Mouse (Mus musculus): ENCODE results near the gene Gjc1. TPM values are rescaled to one million over a fixed set of nuclear protein-coding genes. Genes with fewer than 3 reads are reported as not detected.

Gjc1 gene
- total and polyA plus RNA-seq, 2 experiments from 2014 or later, result 18.0 to 21.3 TPM

- Histone ChIP-seq H3K27ac (no peak overlapping the region; the same call in 1 of the 2 replicates), H3K36me3 (ENCODE audit: insufficient read depth, low read length) (0 out of 2 replicates have a peak, but pooled peaks cover 3% of the 10 kb centered on the region), H3K27me3 (ENCODE audit: insufficient read depth, low read length) (no peaks in the 10 kb centered on the region), H3K4me2 (ENCODE audit: low read depth, low read length) (no peak overlapping the region), H3K4me3 (ENCODE audit: low read length) (no peak overlapping the region), H3K9me3 (ENCODE audit: low read length) (no peaks in the 10 kb centered on the region), H3K9ac (replicated peaks; ENCODE audit: low read length) (no peak overlapping the region), H3K4me1 (ENCODE audit: insufficient read depth, low read length) (peaks cover 15% of the 10 kb centered on the region; the same call in 1 of the 2 replicates)
- WGBS, result 65% methylated on average over 7 of the region's 7 CpGs
- TF ChIP-seq CTCF (IDR thresholded peaks at IDR 0.05; ENCODE audit: low read depth), result no peak
- ATAC-seq (no peak), DNase-seq (ENCODE audit: low spot score) (no peak)
These were observed 39.7 kb downstream of the Gjc1 start for GRCm38 (mm10) chr11:102779824-102780223.

- WGBS, result 73% methylated on average over 8 of the region's 8 CpGs
- Histone ChIP-seq H3K9ac (replicated peaks; ENCODE audit: low read length) (no peak overlapping the region), H3K4me3 (ENCODE audit: low read length) (no peak overlapping the region), H3K4me1 (ENCODE audit: insufficient read depth, low read length) (peaks cover 15% of the 10 kb centered on the region; the same call in 1 of the 2 replicates), H3K27me3 (ENCODE audit: insufficient read depth, low read length) (no peaks in the 10 kb centered on the region), H3K4me2 (ENCODE audit: low read depth, low read length) (no peak overlapping the region), H3K36me3 (ENCODE audit: insufficient read depth, low read length) (0 out of 2 replicates have a peak, but pooled peaks cover 3% of the 10 kb centered on the region), H3K27ac (0 out of 2 replicates have a peak overlapping the region, but pooled peaks have one; percentile 12), H3K9me3 (ENCODE audit: low read length) (no peaks in the 10 kb centered on the region)
- DNase-seq (ENCODE audit: low spot score) (peak; percentile 46), ATAC-seq (no peak)
- no peak for TF ChIP-seq CTCF (IDR thresholded peaks at IDR 0.05; ENCODE audit: low read depth)
These were observed 40.3 kb downstream of the Gjc1 start for GRCm38 (mm10) chr11:102779081-102779638.

- ATAC-seq (no peak), DNase-seq (ENCODE audit: low spot score) (no peak)
- Histone ChIP-seq H3K27me3 (ENCODE audit: insufficient read depth, low read length) (no peaks in the 10 kb centered on the region), H3K9me3 (ENCODE audit: low read length) (no peaks in the 10 kb centered on the region), H3K27ac (no peak overlapping the region), H3K4me3 (ENCODE audit: low read length) (no peak overlapping the region), H3K9ac (replicated peaks; ENCODE audit: low read length) (no peak overlapping the region), H3K36me3 (ENCODE audit: insufficient read depth, low read length) (0 out of 2 replicates have a peak, but pooled peaks cover 3% of the 10 kb centered on the region), H3K4me1 (ENCODE audit: insufficient read depth, low read length) (peaks cover 15% of the 10 kb centered on the region; the same call in 1 of the 2 replicates), H3K4me2 (ENCODE audit: low read depth, low read length) (no peak overlapping the region)
- no peak for TF ChIP-seq CTCF (IDR thresholded peaks at IDR 0.05; ENCODE audit: low read depth)
- WGBS, result 45% methylated on average over 5 of the region's 5 CpGs
These were observed 40.9 kb downstream of the Gjc1 start for GRCm38 (mm10) chr11:102778597-102778996.

GRCm38 (mm10) chr11:102778165-102778564 is 41.3 kb downstream of the Gjc1 start:
- 0 out of 2 replicates have a peak overlapping the region, but pooled peaks have one; percentile 37 for H3K9ac ChIP-seq (replicated peaks; ENCODE audit: low read length)

GRCm38 (mm10) chr11:102777598-102777997 is 41.9 kb downstream of the Gjc1 start:
- H3K4me3 ChIP-seq (ENCODE audit: low read length), result no peak overlapping the region
- H3K9ac ChIP-seq (replicated peaks; ENCODE audit: low read length), result peak overlapping the region; percentile 37; the same call in 1 of the 2 replicates
- peak; percentile 76 for TF ChIP-seq CTCF (IDR thresholded peaks at IDR 0.05; ENCODE audit: low read depth)
- DNase-seq (ENCODE audit: low spot score) (peak; percentile 82), ATAC-seq (0 out of 2 replicates have a peak, but pooled peaks have one; percentile 3)
- no peak overlapping the region; the same call in 1 of the 2 replicates for H3K27ac ChIP-seq
- H3K36me3 ChIP-seq (ENCODE audit: insufficient read depth, low read length), result 0 out of 2 replicates have a peak, but pooled peaks cover 3% of the 10 kb centered on the region
- 19% methylated on average over 21 of the region's 21 CpGs for WGBS
- H3K4me2 ChIP-seq (ENCODE audit: low read depth, low read length), result peak overlapping the region; percentile 33; the same call in 1 of the 2 replicates
- peaks cover 15% of the 10 kb centered on the region; the same call in 1 of the 2 replicates for H3K4me1 ChIP-seq (ENCODE audit: insufficient read depth, low read length)
- no peaks in the 10 kb centered on the region for H3K27me3 ChIP-seq (ENCODE audit: insufficient read depth, low read length)
- no peaks in the 10 kb centered on the region for H3K9me3 ChIP-seq (ENCODE audit: low read length)

More at GRCm38 (mm10) chr11:102778165-102778564, 41.3 kb downstream of the Gjc1 start:
- H3K27me3 ChIP-seq (ENCODE audit: insufficient read depth, low read length), result no peaks in the 10 kb centered on the region
- DNase-seq (ENCODE audit: low spot score) (no peak), ATAC-seq (no peak)
- H3K36me3 ChIP-seq (ENCODE audit: insufficient read depth, low read length), result 0 out of 2 replicates have a peak, but pooled peaks cover 3% of the 10 kb centered on the region
- H3K4me1 ChIP-seq (ENCODE audit: insufficient read depth, low read length), result peaks cover 15% of the 10 kb centered on the region; the same call in 1 of the 2 replicates
- H3K4me3 ChIP-seq (ENCODE audit: low read length), result no peak overlapping the region
- TF ChIP-seq CTCF (IDR thresholded peaks at IDR 0.05; ENCODE audit: low read depth), result no peak
- H3K9me3 ChIP-seq (ENCODE audit: low read length), result no peaks in the 10 kb centered on the region
- WGBS, result 36% methylated on average over 14 of the region's 14 CpGs
- peak overlapping the region; percentile 33; the same call in 1 of the 2 replicates for H3K4me2 ChIP-seq (ENCODE audit: low read depth, low read length)
- no peak overlapping the region; the same call in 1 of the 2 replicates for H3K27ac ChIP-seq

GRCm38 (mm10) chr11:102774621-102775141 is 44.8 kb downstream of the Gjc1 start:
- Histone ChIP-seq H3K9ac (replicated peaks; ENCODE audit: low read length) (peak overlapping the region; percentile 71), H3K4me3 (ENCODE audit: low read length) (peak overlapping the region; percentile 51), H3K27me3 (ENCODE audit: insufficient read depth, low read length) (no peaks in the 10 kb centered on the region), H3K36me3 (ENCODE audit: insufficient read depth, low read length) (0 out of 2 replicates have a peak, but pooled peaks cover 3% of the 10 kb centered on the region), H3K4me2 (ENCODE audit: low read depth, low read length) (peak overlapping the region; percentile 95), H3K4me1 (ENCODE audit: insufficient read depth, low read length) (peaks cover 15% of the 10 kb centered on the region; the same call in 1 of the 2 replicates), H3K9me3 (ENCODE audit: low read length) (no peaks in the 10 kb centered on the region), H3K27ac (peak overlapping the region; percentile 91)
- ATAC-seq (peak; percentile 80), DNase-seq (ENCODE audit: low spot score) (peak; percentile 93)
- 1% methylated on average over 25 of the region's 25 CpGs for WGBS
- TF ChIP-seq CTCF (IDR thresholded peaks at IDR 0.05; ENCODE audit: low read depth), result peak; percentile 65
